Mouse (Mus musculus): ENCODE measurements around the gene Cbarp.

GRCm38 (mm10) chr10:80158307-80158986 is 17.8 kb upstream of the Cbarp start:
- no peak for TF ChIP-seq CTCF (IDR thresholded peaks at IDR 0.05)
- peak; percentile 71 for TF ChIP-seq POLR2A (IDR thresholded peaks at IDR 0.05; ENCODE audit: insufficient read depth, low read depth, low read length)
- peak; percentile 73; the same call in 1 of the 2 replicates for TF ChIP-seq EP300 (IDR thresholded peaks at IDR 0.05; ENCODE audit: insufficient read depth, low read depth, low read length)

All from heart, adult 2 months (tissue).